Mouse (Mus musculus): ENCODE data around the gene AA467197.

AA467197 gene

GRCm38 (mm10) chr2:122638673-122639072, 1.9 kb downstream of the AA467197 start:
- no peak for DNase-seq

GRCm38 (mm10) chr2:122652096-122653084, 15.6 kb downstream of the AA467197 start:
- no peak for DNase-seq

- no peak for DNase-seq
Observed at GRCm38 (mm10) chr2:122656052-122656451, 19.3 kb downstream of the AA467197 start.

GRCm38 (mm10) chr2:122656767-122657166, 20.0 kb downstream of the AA467197 start:
- DNase-seq = no peak

- DNase-seq = no peak
Observed at GRCm38 (mm10) chr2:122657707-122658524, 21.1 kb downstream of the AA467197 start.

- DNase-seq = no peak
Observed at GRCm38 (mm10) chr2:122659825-122660224, 23.0 kb downstream of the AA467197 start.

GRCm38 (mm10) chr2:122665253-122665972, 28.6 kb downstream of the AA467197 start:
- no peak for DNase-seq

- DNase-seq = peak; percentile 28
Observed at GRCm38 (mm10) chr2:122665973-122666875, 29.4 kb downstream of the AA467197 start.

GRCm38 (mm10) chr2:122667856-122668255, 31.1 kb downstream of the AA467197 start:
- DNase-seq = no peak

GRCm38 (mm10) chr2:122671714-122672113, 34.9 kb downstream of the AA467197 start:
- DNase-seq = no peak

GRCm38 (mm10) chr2:122672841-122673240, 36.1 kb downstream of the AA467197 start:
- no peak for DNase-seq

GRCm38 (mm10) chr2:122675126-122675525, 38.3 kb downstream of the AA467197 start:
- DNase-seq = no peak

- no peak for DNase-seq
Observed at GRCm38 (mm10) chr2:122681379-122682137, 44.8 kb downstream of the AA467197 start.

- DNase-seq = no peak
Observed at GRCm38 (mm10) chr2:122682520-122682919, 45.7 kb downstream of the AA467197 start.

- no peak for DNase-seq
Observed at GRCm38 (mm10) chr2:122683641-122684040, 46.9 kb downstream of the AA467197 start.

GRCm38 (mm10) chr2:122686665-122687064, 49.9 kb downstream of the AA467197 start:
- DNase-seq = no peak
